Mouse (Mus musculus): Measurements from ENCODE around the gene Fnip1.
"Not testable (repeated sequence)": the region's sequence is repeated elsewhere in the genome, so short reads cannot be mapped to it uniquely, and the experiment has no call there.

The Fnip1 gene

GRCm38 (mm10) chr11:54437823-54438337 lies at the start of gene Fnip1:
Gene Fnip1 (plus strand): TSS chr11:54438199.
- peak; percentile 97 for DNase-seq

- DNase-seq = no peak
These were observed 47.6 kb upstream of the Fnip1 start for GRCm38 (mm10) chr11:54390386-54390785.

- DNase-seq = no peak
These were observed 46.7 kb upstream of the Fnip1 start for GRCm38 (mm10) chr11:54391326-54391725.

- DNase-seq = no peak
These were observed 41.3 kb upstream of the Fnip1 start for GRCm38 (mm10) chr11:54396686-54397085.

- no peak for DNase-seq
These were observed 39.9 kb upstream of the Fnip1 start for GRCm38 (mm10) chr11:54398058-54398457.

- not testable (repeated sequence) for DNase-seq
These were observed 37.2 kb upstream of the Fnip1 start for GRCm38 (mm10) chr11:54400803-54401202.

- DNase-seq = no peak
These were observed 33.1 kb upstream of the Fnip1 start for GRCm38 (mm10) chr11:54404885-54405284.

GRCm38 (mm10) chr11:54406930-54407546 lies 31.0 kb upstream of the Fnip1 start:
- DNase-seq = no peak

- no peak for DNase-seq
These were observed 27.4 kb upstream of the Fnip1 start for GRCm38 (mm10) chr11:54410612-54411011.

GRCm38 (mm10) chr11:54413017-54413416 lies 25.0 kb upstream of the Fnip1 start:
- peak; percentile 14 for DNase-seq

- no peak for DNase-seq
These were observed 15.0 kb upstream of the Fnip1 start for GRCm38 (mm10) chr11:54423007-54423406.

- no peak for DNase-seq
These were observed 11.7 kb upstream of the Fnip1 start for GRCm38 (mm10) chr11:54426267-54426666.

- no peak for DNase-seq
These were observed 10.9 kb upstream of the Fnip1 start for GRCm38 (mm10) chr11:54427138-54427537.

- no peak for DNase-seq
These were observed 10.2 kb upstream of the Fnip1 start for GRCm38 (mm10) chr11:54427695-54428352.

- no peak for DNase-seq
These were observed 8.8 kb upstream of the Fnip1 start for GRCm38 (mm10) chr11:54429224-54429623.

- DNase-seq = no peak
These were observed 2.2 kb upstream of the Fnip1 start for GRCm38 (mm10) chr11:54435797-54436196.

GRCm38 (mm10) chr11:54437310-54437822 lies 633 bp upstream of the Fnip1 start:
- DNase-seq = no peak

- peak; percentile 48 for DNase-seq
These were observed 375 bp downstream of the Fnip1 start for GRCm38 (mm10) chr11:54438366-54438781.

GRCm38 (mm10) chr11:54438991-54439690 lies 1.1 kb downstream of the Fnip1 start:
- no peak for DNase-seq

GRCm38 (mm10) chr11:54439691-54440029 lies 1.7 kb downstream of the Fnip1 start:
- DNase-seq = no peak

GRCm38 (mm10) chr11:54450757-54451156 lies 12.8 kb downstream of the Fnip1 start:
- DNase-seq = not testable (repeated sequence)

GRCm38 (mm10) chr11:54454516-54454915 lies 16.5 kb downstream of the Fnip1 start:
- DNase-seq = no peak

GRCm38 (mm10) chr11:54456875-54457274 lies 18.9 kb downstream of the Fnip1 start:
- no peak for DNase-seq

- no peak for DNase-seq
These were observed 20.2 kb downstream of the Fnip1 start for GRCm38 (mm10) chr11:54458168-54458567.
